Comparison of ENCODE assay signal across 8 mouse cellular contexts in the genomic region with DNA sequence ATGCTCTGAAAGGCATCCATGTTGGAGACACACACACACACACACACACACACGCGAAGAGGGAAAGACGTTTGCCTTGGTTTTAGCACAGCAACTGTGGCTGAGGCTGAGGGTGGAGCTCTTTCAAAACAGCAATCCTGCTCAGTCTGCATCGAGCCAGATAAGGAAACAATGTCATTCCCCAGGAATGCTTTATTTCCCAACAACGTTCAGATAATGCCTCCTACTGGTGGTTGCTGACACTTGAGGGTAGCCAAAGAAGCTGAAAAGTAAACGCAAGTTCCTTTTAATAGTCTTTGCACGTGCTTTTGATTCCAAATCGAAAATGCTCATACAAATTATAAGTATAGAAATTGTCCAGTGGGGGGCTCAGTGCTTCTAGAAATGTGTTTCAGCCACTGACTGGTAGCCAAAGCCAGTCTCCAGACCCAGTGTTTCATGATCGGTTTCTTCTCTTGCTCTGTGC. TPM values are rescaled to one million over a fixed set of nuclear protein-coding genes. Genes with fewer than 3 reads are reported as not detected.
DNase-seq lines count a peak whose midpoint lies in the region; ATAC-seq lines count a peak whose summit lies in the region.

A gene (minus strand): TSS at position 102 of the 466 bp plus-strand sequence.

- no peaks in the 10 kb centered on the region for H3K27me3 ChIP-seq in embryonic facial prominence, embryonic 13.5 days
- H3K27me3 ChIP-seq in heart, embryonic 12.5 days (replicated peaks): no peaks in the 10 kb centered on the region
- no peaks in the 10 kb centered on the region for H3K27me3 ChIP-seq in kidney, embryonic 15.5 days
- H3K27me3 ChIP-seq in limb, embryonic 15.5 days: no peaks in the 10 kb centered on the region
- no peaks in the 10 kb centered on the region for H3K27me3 ChIP-seq in midbrain, embryonic 16.5 days (ENCODE audit: control insufficient read depth, insufficient read depth, low read depth, low read length)

- H3K27ac ChIP-seq in embryonic facial prominence, embryonic 13.5 days: peak within 1 kb of the TSS; percentile 63; the same call in 1 of the 2 replicates
- peak within 1 kb of the TSS; percentile 35; the same call in 1 of the 2 replicates for H3K27ac ChIP-seq in heart, embryonic 12.5 days (ENCODE audit: poor library complexity, severe bottlenecking)
- no peak within 1 kb of the TSS for H3K27ac ChIP-seq in kidney, embryonic 15.5 days
- H3K27ac ChIP-seq in limb, embryonic 15.5 days: no peak within 1 kb of the TSS
- no peak within 1 kb of the TSS for H3K27ac ChIP-seq in midbrain, embryonic 16.5 days (ENCODE audit: low read length)

- H3K4me1 ChIP-seq in embryonic facial prominence, embryonic 13.5 days: peaks cover 18% of the 10 kb centered on the region
- H3K4me1 ChIP-seq in heart, embryonic 12.5 days (replicated peaks): no peaks in the 10 kb centered on the region; the same call in 1 of the 2 replicates
- H3K4me1 ChIP-seq in kidney, embryonic 15.5 days: peaks cover 4% of the 10 kb centered on the region; the same call in 1 of the 2 replicates
- H3K4me1 ChIP-seq in limb, embryonic 15.5 days: no peaks in the 10 kb centered on the region
- no peaks in the 10 kb centered on the region for H3K4me1 ChIP-seq in midbrain, embryonic 16.5 days (ENCODE audit: control insufficient read depth, insufficient read depth, low read length)

- peak within 1 kb of the TSS; percentile 27 for H3K4me3 ChIP-seq in embryonic facial prominence, embryonic 13.5 days
- H3K4me3 ChIP-seq in heart, embryonic 12.5 days: peak within 1 kb of the TSS; percentile 40
- H3K4me3 ChIP-seq in kidney, embryonic 15.5 days (replicated peaks): peak within 1 kb of the TSS; percentile 27
- peak within 1 kb of the TSS; percentile 25 for H3K4me3 ChIP-seq in limb, embryonic 15.5 days
- peak within 1 kb of the TSS; percentile 26 for H3K4me3 ChIP-seq in midbrain, embryonic 16.5 days (ENCODE audit: low read depth, low read length)

- H3K9me3 ChIP-seq in embryonic facial prominence, embryonic 13.5 days: no peaks in the 10 kb centered on the region
- no peaks in the 10 kb centered on the region for H3K9me3 ChIP-seq in heart, embryonic 12.5 days (replicated peaks)
- H3K9me3 ChIP-seq in kidney, embryonic 15.5 days (replicated peaks): no peaks in the 10 kb centered on the region
- H3K9me3 ChIP-seq in limb, embryonic 15.5 days: no peaks in the 10 kb centered on the region
- H3K9me3 ChIP-seq in midbrain, embryonic 16.5 days (replicated peaks; ENCODE audit: control insufficient read depth, low read length, poor library complexity, severe bottlenecking): no peaks in the 10 kb centered on the region

- WGBS in embryonic facial prominence, embryonic 13.5 days: 18% methylated on average over 9 of the region's 9 CpGs
- 12% methylated on average over 9 of the region's 9 CpGs for WGBS in heart, embryonic 12.5 days
- 22% methylated on average over 9 of the region's 9 CpGs for WGBS in kidney, embryonic 15.5 days
- WGBS in limb, embryonic 15.5 days: 11% methylated on average over 9 of the region's 9 CpGs
- 22% methylated on average over 9 of the region's 9 CpGs for WGBS in midbrain, embryonic 16.5 days

- ATAC-seq in activated CD4-positive, CD25-positive, alpha-beta regulatory T cell, adult 4 months: peak; percentile 46
- no peak for ATAC-seq in embryonic facial prominence, embryonic 13.5 days (ENCODE audit: insufficient number of reproducible peaks, insufficient read depth, low FRiP score, low TSS enrichment, low read depth)
- ATAC-seq in heart, embryonic 12.5 days (ENCODE audit: insufficient number of reproducible peaks, low FRiP score): peak; percentile 73
- peak; percentile 75 for ATAC-seq in kidney, embryonic 15.5 days (replicated peaks; ENCODE audit: low FRiP score)
- ATAC-seq in limb, embryonic 15.5 days (ENCODE audit: insufficient number of reproducible peaks, low FRiP score, low TSS enrichment, low read depth): no peak
- ATAC-seq in midbrain, embryonic 16.5 days: peak; percentile 82

- peak within 1 kb of the TSS; percentile 59 for H3K9ac ChIP-seq in embryonic facial prominence, embryonic 13.5 days
- H3K9ac ChIP-seq in heart, embryonic 12.5 days: 0 out of 2 replicates have a peak within 1 kb of the TSS, but pooled peaks have one; percentile 14
- no peak within 1 kb of the TSS for H3K9ac ChIP-seq in kidney, embryonic 15.5 days
- H3K9ac ChIP-seq in limb, embryonic 15.5 days: no peak within 1 kb of the TSS
- H3K9ac ChIP-seq in midbrain, embryonic 16.5 days (ENCODE audit: low read depth, low read length): no peak within 1 kb of the TSS

- DNase-seq in 3T3-L1 (ENCODE audit: low read depth, low spot score): peak; percentile 93
- DNase-seq in testis, postnatal 10 days (ENCODE audit: low spot score): peak; percentile 43

- peak within 1 kb of the TSS; percentile 54 for H3K4me2 ChIP-seq in embryonic facial prominence, embryonic 13.5 days
- H3K4me2 ChIP-seq in heart, embryonic 12.5 days: peak within 1 kb of the TSS; percentile 61
- peak within 1 kb of the TSS; percentile 47 for H3K4me2 ChIP-seq in kidney, embryonic 15.5 days
- H3K4me2 ChIP-seq in limb, embryonic 15.5 days: peak within 1 kb of the TSS; percentile 27
- peak within 1 kb of the TSS; percentile 44 for H3K4me2 ChIP-seq in midbrain, embryonic 16.5 days (ENCODE audit: low read length)

- no peaks in the 10 kb centered on the region for H3K36me3 ChIP-seq in embryonic facial prominence, embryonic 13.5 days
- H3K36me3 ChIP-seq in heart, embryonic 12.5 days: no peaks in the 10 kb centered on the region
- no peaks in the 10 kb centered on the region for H3K36me3 ChIP-seq in kidney, embryonic 15.5 days
- no peaks in the 10 kb centered on the region for H3K36me3 ChIP-seq in limb, embryonic 15.5 days
- H3K36me3 ChIP-seq in midbrain, embryonic 16.5 days (ENCODE audit: control insufficient read depth, insufficient read depth, low read length): no peaks in the 10 kb centered on the region

RNA-seq across cellular contexts. Expression of the gene that starts here (rescaled TPM):
- not detected for polyA plus RNA-seq in activated CD4-positive, CD25-positive, alpha-beta regulatory T cell, adult 4 months (2017; shearing (Covaris generic))
- 0.62 and 0.86 TPM in 2 replicates for polyA plus RNA-seq in embryonic facial prominence, embryonic 13.5 days (2015; fragmentation: Nextera tagmentation; extraction: Ambion mirVana)
- 1.3 TPM in 2 replicates for polyA plus RNA-seq in heart, embryonic 12.5 days (2016; fragmentation: Nextera tagmentation; extraction: Ambion mirVana)
- 0.39 and 0.74 TPM in 2 replicates for polyA plus RNA-seq in kidney, embryonic 15.5 days (2015; fragmentation: Nextera tagmentation; extraction: Ambion mirVana)
- polyA plus RNA-seq in limb, embryonic 15.5 days (2015; fragmentation: Nextera tagmentation; extraction: Ambion mirVana): 0.78 and 0.87 TPM in 2 replicates
- polyA plus RNA-seq in midbrain, embryonic 16.5 days (2015; fragmentation: Nextera tagmentation; extraction: Ambion mirVana): 0.69 and 0.92 TPM in 2 replicates

Comparison
In these comparisons a context has a peak if more than half of its experiments do, and no peak if none do; other contexts are left out.
1. Peak in ATAC-seq in activated CD4-positive, CD25-positive, alpha-beta regulatory T cell, adult 4 months; RNA of the gene not detected or under 1 TPM.
2. Peak in ATAC-seq, H3K4me3 ChIP-seq and H3K4me2 ChIP-seq in kidney, embryonic 15.5 days; RNA of the gene not detected or under 1 TPM.
3. Peak in ATAC-seq, H3K4me3 ChIP-seq and H3K4me2 ChIP-seq in midbrain, embryonic 16.5 days; RNA of the gene not detected or under 1 TPM.
4. H3K27ac ChIP-seq: peak in embryonic facial prominence, embryonic 13.5 days (single experiment) and heart, embryonic 12.5 days (single experiment); none in kidney, embryonic 15.5 days (single experiment), limb, embryonic 15.5 days (single experiment) and midbrain, embryonic 16.5 days (single experiment).
5. H3K9ac ChIP-seq: peak in embryonic facial prominence, embryonic 13.5 days (single experiment) and heart, embryonic 12.5 days (single experiment); none in kidney, embryonic 15.5 days (single experiment), limb, embryonic 15.5 days (single experiment) and midbrain, embryonic 16.5 days (single experiment).
6. Peak in every context shown above with its lines, with median percentiles within 50 percentile points of each other: H3K4me2 ChIP-seq and H3K4me3 ChIP-seq.